Mouse (Mus musculus) embryonic fibroblast, embryonic 13.5 days (primary cell): ENCODE results near the gene Golm1.

ENCODE experiments used
- CTCF ChIP-seq: IDR thresholded peaks from 2 replicates; pipeline ENCODE4 v1.5.1; 2011; ENCODE audit warnings: mild to moderate bottlenecking, control low read depth, low read length, moderate library complexity, borderline replicate concordance; ENCODE audit not compliant: insufficient read depth
- POLR2A ChIP-seq: IDR thresholded peaks from 2 replicates; pipeline ENCODE4 v1.6.1; 2011; ENCODE audit warnings: low read depth, mild to moderate bottlenecking, control low read depth, low read length, moderate library complexity

GRCm38 (mm10) chr13:59669946-59670345 is 5.7 kb downstream of the Golm1 start:
- TF ChIP-seq CTCF (no peak), POLR2A (no peak)
